Mouse (Mus musculus) embryonic facial prominence, embryonic 11.5 days (tissue): ENCODE data around the gene Noxred1. TPM values are rescaled to one million over a fixed set of nuclear protein-coding genes. Genes with fewer than 3 reads are reported as not detected.

Experiments
- ATAC-seq: fragments of 200-750 bp; cut with Nextera tagmentation; replicated peaks from 2 replicates; pipeline ENCODE4 v1.8.0; 2017; ENCODE audit warnings: low read depth; ENCODE audit not compliant: insufficient number of reproducible peaks, low FRiP score, low TSS enrichment
- DNase-seq: peaks from one replicate; pipeline ENCODE4 v3.0.0-alpha.2; 2015; ENCODE audit warnings: low spot score
- H3K27ac ChIP-seq: fragments of 300-500 bp; sonication (generic); replicated peaks from 2 replicates; pipeline ENCODE4 v1.5.1; 2014; ENCODE audit warnings: mild to moderate bottlenecking, low read depth, low read length, control low read depth
- H3K27me3 ChIP-seq: fragments of 300-500 bp; sonication (generic); 2 replicates; pipeline ENCODE4 v1.6.1; 2014; ENCODE audit warnings: mild to moderate bottlenecking, low read length, moderate library complexity, mixed read lengths; ENCODE audit not compliant: control insufficient read depth, insufficient read depth
- H3K36me3 ChIP-seq: fragments of 300-500 bp; sonication (generic); replicated peaks from 2 replicates; pipeline ENCODE4 v1.6.1; 2014; ENCODE audit warnings: low read depth, mild to moderate bottlenecking, low read length, moderate library complexity, mixed read lengths; ENCODE audit not compliant: control insufficient read depth, insufficient read depth
- H3K4me1 ChIP-seq: fragments of 300-500 bp; sonication (generic); 2 replicates; pipeline ENCODE4 v1.6.1; 2014; ENCODE audit warnings: low read length, mixed read lengths; ENCODE audit not compliant: control insufficient read depth, insufficient read depth
- H3K4me2 ChIP-seq: fragments of 300-500 bp; sonication (generic); 2 replicates; pipeline ENCODE4 v1.6.1; 2014; ENCODE audit warnings: low read depth, mild to moderate bottlenecking, control low read depth, low read length, moderate library complexity
- H3K4me3 ChIP-seq: fragments of 300-500 bp; sonication (generic); 2 replicates; pipeline ENCODE4 v1.5.1; 2014; ENCODE audit warnings: low read depth, low read length, control low read depth
- H3K9ac ChIP-seq: fragments of 300-500 bp; sonication (generic); replicated peaks from 2 replicates; pipeline ENCODE4 v1.6.1; 2014; ENCODE audit warnings: mild to moderate bottlenecking, control low read depth, low read length
- H3K9me3 ChIP-seq: fragments of 300-500 bp; sonication (generic); replicated peaks from 2 replicates; pipeline ENCODE4 v1.6.1; 2016; ENCODE audit warnings: mild to moderate bottlenecking, low read length, inconsistent platforms, mixed read lengths; ENCODE audit not compliant: control insufficient read depth
- WGBS: fragments of 180-500 bp; shearing (Covaris S2); extraction: QIAGEN DNeasy Blood & Tissue Kit; methylation state at CpG from one replicate; pipeline ENCODE4 v1.1.7; 2014; 5-methylcytosine and 5-hydroxymethylcytosine counted together
- polyA plus RNA-seq: library from polyadenylated mRNA; unstranded; fragments of >200 nt; fragmentation: Nextera tagmentation; extraction: Ambion mirVana; gene quantifications from 2 replicates; pipeline ENCODE4 v1.2.1, GENCODE M21; 2014

Noxred1 gene
- polyA plus RNA-seq, 1 experiment from 2014 or later = 0.67 TPM

GRCm38 (mm10) chr12:87199206-87199972 is 39.1 kb downstream of the Noxred1 start, which contains the start of gene Samd15:
TSS of gene Samd15 (plus strand) at chr12:87199723.
- Histone ChIP-seq H3K27ac (peak within 1 kb of the TSS; percentile 44; the same call in 1 of the 2 replicates), H3K9ac (peak within 1 kb of the TSS; percentile 84), H3K27me3 (no peaks in the 10 kb centered on the region), H3K4me1 (no peaks in the 10 kb centered on the region), H3K4me3 (peak within 1 kb of the TSS; percentile 76), H3K36me3 (no peaks in the 10 kb centered on the region), H3K9me3 (no peaks in the 10 kb centered on the region), H3K4me2 (peak within 1 kb of the TSS; percentile 91)
- under 1% methylated on average over 36 of the region's 38 CpGs for WGBS
- peak; percentile 46 for DNase-seq
- ATAC-seq = no peak; the same call in 1 of the 2 replicates

DNA sequence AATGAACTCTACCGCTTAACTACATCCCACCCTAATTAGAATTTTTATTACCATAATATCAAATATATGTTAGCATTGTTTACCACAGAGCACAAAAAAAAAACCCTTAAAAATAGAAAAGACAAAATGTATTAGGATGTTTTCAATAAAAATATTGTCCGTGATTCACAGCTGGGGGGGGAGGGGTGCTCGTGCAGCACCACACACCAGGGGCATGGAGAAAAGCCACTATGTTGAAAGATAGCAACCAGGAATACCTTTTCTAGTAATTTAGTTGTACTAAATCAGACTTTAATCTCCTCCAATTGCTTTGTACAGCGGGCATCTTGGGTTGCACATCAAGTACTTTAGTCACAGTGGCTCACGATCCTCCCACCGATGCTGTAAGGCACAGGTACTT is 39.7 kb downstream of the Noxred1 start:
- ATAC-seq = no peak
- no peaks in the 10 kb centered on the region for H3K9me3 ChIP-seq
- 50% methylated on average over 6 of the region's 6 CpGs for WGBS

GRCm38 (mm10) chr12:87196310-87196709 is 42.2 kb downstream of the Noxred1 start:
- Histone ChIP-seq H3K9ac (no peak overlapping the region), H3K4me3 (no peak overlapping the region), H3K27ac (no peak overlapping the region), H3K4me2 (no peak overlapping the region), H3K27me3 (no peaks in the 10 kb centered on the region), H3K4me1 (no peaks in the 10 kb centered on the region), H3K36me3 (no peaks in the 10 kb centered on the region), H3K9me3 (no peaks in the 10 kb centered on the region)
- DNase-seq = no peak
- no peak for ATAC-seq

More for the DNA sequence above, 39.7 kb downstream of the Noxred1 start:
- H3K4me3 ChIP-seq = peak overlapping the region; percentile 76
- H3K27me3 ChIP-seq = no peaks in the 10 kb centered on the region
- no peaks in the 10 kb centered on the region for H3K4me1 ChIP-seq
- H3K36me3 ChIP-seq = no peaks in the 10 kb centered on the region
- H3K4me2 ChIP-seq = peak overlapping the region; percentile 91
- no peak overlapping the region for H3K27ac ChIP-seq
- peak overlapping the region; percentile 84; the same call in 1 of the 2 replicates for H3K9ac ChIP-seq
- DNase-seq = no peak

DNA sequence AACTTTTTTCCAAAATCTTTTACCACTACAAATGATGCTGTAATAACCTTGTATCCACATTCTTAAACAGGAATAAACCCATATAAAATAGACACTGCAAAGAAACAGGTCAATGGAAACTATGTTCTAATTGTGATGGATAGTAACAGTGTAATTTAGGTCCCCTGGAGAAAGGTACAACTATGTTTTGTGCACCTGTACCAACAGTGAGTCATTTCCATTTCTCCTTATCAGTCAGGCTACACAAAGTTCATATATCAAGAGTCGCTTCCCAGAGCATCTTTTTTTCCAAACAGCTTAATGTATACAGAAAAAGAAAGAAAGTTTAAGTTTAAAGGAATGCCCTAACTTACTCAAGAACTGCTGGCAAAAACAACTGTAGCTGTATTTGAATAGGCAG is 43.5 kb downstream of the Noxred1 start:
- no peaks in the 10 kb centered on the region for H3K36me3 ChIP-seq
- H3K9ac ChIP-seq = no peak overlapping the region
- no peak overlapping the region for H3K4me3 ChIP-seq
- no peak for DNase-seq
- H3K27ac ChIP-seq = no peak overlapping the region
- 78% methylated on average over 1 of the region's 1 CpGs for WGBS
- no peak for ATAC-seq
- H3K4me2 ChIP-seq = no peak overlapping the region
- H3K27me3 ChIP-seq = no peaks in the 10 kb centered on the region
- no peaks in the 10 kb centered on the region for H3K9me3 ChIP-seq
- H3K4me1 ChIP-seq = no peaks in the 10 kb centered on the region

DNA sequence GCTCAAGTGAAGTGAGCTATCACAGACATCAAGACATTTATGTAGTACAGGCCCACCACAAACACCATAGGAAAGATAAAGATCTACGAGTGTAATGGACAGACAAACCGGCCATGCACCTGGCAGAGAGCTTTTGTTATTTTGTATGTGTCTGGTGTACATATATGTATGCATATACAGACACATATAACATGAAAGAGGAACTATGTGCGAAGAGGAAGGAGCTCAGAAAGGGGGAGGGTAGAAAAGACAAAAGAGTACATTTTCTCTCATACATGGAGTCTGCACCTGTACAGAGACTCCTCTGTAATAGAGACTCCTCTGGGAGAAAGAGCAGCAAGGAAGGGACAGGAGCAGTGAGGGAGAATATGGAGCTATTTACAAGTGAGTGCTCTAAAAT is 45.5 kb downstream of the Noxred1 start:
- Histone ChIP-seq H3K4me3 (no peak overlapping the region), H3K9ac (no peak overlapping the region), H3K27me3 (no peaks in the 10 kb centered on the region), H3K36me3 (no peaks in the 10 kb centered on the region), H3K4me1 (no peaks in the 10 kb centered on the region), H3K9me3 (no peaks in the 10 kb centered on the region), H3K4me2 (no peak overlapping the region), H3K27ac (no peak overlapping the region)
- ATAC-seq (no peak), DNase-seq (no peak)
- 91% methylated on average over 3 of the region's 3 CpGs for WGBS

GRCm38 (mm10) chr12:87177631-87178030 is 60.9 kb downstream of the Noxred1 start:
- WGBS = 92% methylated on average over 4 of the region's 4 CpGs
- ATAC-seq = no peak
- no peak overlapping the region for H3K4me3 ChIP-seq
- H3K9me3 ChIP-seq = no peaks in the 10 kb centered on the region
- H3K27me3 ChIP-seq = no peaks in the 10 kb centered on the region
- H3K4me1 ChIP-seq = no peaks in the 10 kb centered on the region
- no peak overlapping the region for H3K9ac ChIP-seq
- H3K36me3 ChIP-seq = no peaks in the 10 kb centered on the region
- DNase-seq = no peak
- no peak overlapping the region for H3K4me2 ChIP-seq
- H3K27ac ChIP-seq = no peak overlapping the region

DNA sequence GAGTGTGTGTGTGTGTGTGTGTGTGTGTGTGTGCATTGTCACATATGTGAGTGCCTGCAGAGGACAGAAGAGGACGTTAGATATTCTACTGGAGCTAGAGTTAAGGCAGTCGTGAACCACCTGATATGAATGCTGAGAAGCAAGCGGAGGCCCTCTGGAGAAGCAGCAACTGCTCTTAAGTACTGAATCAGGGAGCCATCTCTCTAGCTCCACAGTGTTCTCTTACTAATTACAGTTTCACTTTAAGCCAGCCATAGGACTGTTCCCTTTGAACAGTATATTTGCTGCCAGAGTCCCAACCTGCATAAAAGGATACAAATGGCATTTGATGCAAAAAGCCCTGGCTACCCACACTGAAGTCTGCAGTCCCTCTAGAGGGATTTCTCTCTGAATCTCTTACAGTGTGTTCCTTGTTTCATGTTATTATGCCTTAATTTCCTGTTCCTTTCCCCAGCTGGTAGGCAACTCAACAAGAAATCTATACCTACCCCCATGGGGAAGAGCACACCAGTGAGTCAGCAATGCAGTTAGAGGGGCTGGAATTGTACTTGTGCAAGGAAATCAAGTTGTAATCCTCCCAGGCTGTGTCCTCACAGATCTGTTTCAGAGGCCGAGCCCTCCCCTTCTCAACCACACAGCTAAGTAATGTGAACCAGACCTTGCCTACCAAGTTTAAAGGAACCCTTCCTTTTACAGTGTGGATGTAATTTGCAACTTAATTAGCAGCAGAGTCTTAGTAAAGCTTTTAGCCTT is 63.2 kb downstream of the Noxred1 start:
- H3K4me2 ChIP-seq = no peak overlapping the region
- H3K4me3 ChIP-seq = no peak overlapping the region
- no peak overlapping the region for H3K9ac ChIP-seq
- DNase-seq (peak; percentile 83), ATAC-seq (peak; percentile 71; the same call in 1 of the 2 replicates)
- peak overlapping the region; percentile 60; the same call in 1 of the 2 replicates for H3K27ac ChIP-seq
- H3K9me3 ChIP-seq = no peaks in the 10 kb centered on the region
- WGBS = 49% methylated on average over 4 of the region's 4 CpGs
- no peaks in the 10 kb centered on the region for H3K36me3 ChIP-seq
- no peaks in the 10 kb centered on the region for H3K27me3 ChIP-seq
- no peaks in the 10 kb centered on the region for H3K4me1 ChIP-seq
